ENCODE assay signal across 15 mouse cellular contexts in genomic region chr12:36943903-36944302, GRCm38 (mm10).
"Had no signal": no experiment of that assay in that cellular context is flagged by ENCODE, and none has a peak within 500 bp of the region (broad histone marks: within the 10 kb centered on the region; RNA-seq: fewer than 3 reads in every experiment).

No protein-coding gene starts in this region.

- H3K4me2 ChIP-seq: neural tube, embryonic 15.5 days; stomach, embryonic 15.5 days had no signal

- H3K4me1 ChIP-seq: neural tube, embryonic 15.5 days; stomach, embryonic 15.5 days had no signal

- H3K9ac ChIP-seq: neural tube, embryonic 15.5 days; stomach, embryonic 15.5 days had no signal

- DNase-seq: retina, postnatal 1 day; right cerebral cortex, adult 18-20 months; right cerebral cortex, postnatal 14 days; right cerebral cortex, postnatal 25 days; right cerebral cortex, postnatal 4 days; spleen, adult 18-20 months; thymus, adult 18-20 months; thymus, adult 2 months; thymus, postnatal 14 days; thymus, postnatal 25 days; thymus, postnatal 36 days; thymus, postnatal 4 days had no signal

- H3K27ac ChIP-seq: neural tube, embryonic 15.5 days; stomach, embryonic 15.5 days; stomach, postnatal 0 days had no signal

- H3K4me3 ChIP-seq: neural tube, embryonic 15.5 days; stomach, embryonic 15.5 days had no signal

- H3K27me3 ChIP-seq: neural tube, embryonic 15.5 days; stomach, embryonic 15.5 days had no signal

- H3K36me3 ChIP-seq: neural tube, embryonic 15.5 days; stomach, embryonic 15.5 days had no signal

- H3K9me3 ChIP-seq: neural tube, embryonic 15.5 days; stomach, embryonic 15.5 days had no signal
